Mouse (Mus musculus) embryonic fibroblast, embryonic 13.5 days (primary cell): ENCODE results near the gene Zkscan4. TPM values are rescaled to one million over a fixed set of nuclear protein-coding genes. Genes with fewer than 3 reads are reported as not detected.
"Not testable (repeated sequence)": the region's sequence is repeated elsewhere in the genome, so short reads cannot be mapped to it uniquely, and the experiment has no call there.

ENCODE experiments used
- H3K27ac ChIP-seq: 2 replicates; pipeline ENCODE4 v1.5.1; 2012; ENCODE audit warnings: low read length, control low read depth, inconsistent platforms; ENCODE audit not compliant: insufficient read depth
- H3K4me1 ChIP-seq: 2 replicates; pipeline ENCODE4 v1.6.1; 2011; ENCODE audit warnings: low read length; ENCODE audit not compliant: control insufficient read depth, insufficient read depth
- H3K4me3 ChIP-seq: 2 replicates; pipeline ENCODE4 v1.5.1; 2011; ENCODE audit warnings: mild to moderate bottlenecking, control low read depth, low read length; ENCODE audit not compliant: insufficient read depth
- CTCF ChIP-seq: IDR thresholded peaks from 2 replicates; pipeline ENCODE4 v1.5.1; 2011; ENCODE audit warnings: mild to moderate bottlenecking, control low read depth, low read length, moderate library complexity, borderline replicate concordance; ENCODE audit not compliant: insufficient read depth
- POLR2A ChIP-seq: IDR thresholded peaks from 2 replicates; pipeline ENCODE4 v1.6.1; 2011; ENCODE audit warnings: low read depth, mild to moderate bottlenecking, control low read depth, low read length, moderate library complexity
- polyA plus RNA-seq: library from polyadenylated mRNA; stranded (reverse); fragments of >200 nt; gene quantifications from 2 replicates; pipeline ENCODE4 v1.2.4, GENCODE M21; 2011; ENCODE audit warnings: low read depth; ENCODE audit not compliant: missing spikeins, insufficient read length

Gene Zkscan4
- 0.58 and 1.0 TPM in 2 replicates for polyA plus RNA-seq

DNA sequence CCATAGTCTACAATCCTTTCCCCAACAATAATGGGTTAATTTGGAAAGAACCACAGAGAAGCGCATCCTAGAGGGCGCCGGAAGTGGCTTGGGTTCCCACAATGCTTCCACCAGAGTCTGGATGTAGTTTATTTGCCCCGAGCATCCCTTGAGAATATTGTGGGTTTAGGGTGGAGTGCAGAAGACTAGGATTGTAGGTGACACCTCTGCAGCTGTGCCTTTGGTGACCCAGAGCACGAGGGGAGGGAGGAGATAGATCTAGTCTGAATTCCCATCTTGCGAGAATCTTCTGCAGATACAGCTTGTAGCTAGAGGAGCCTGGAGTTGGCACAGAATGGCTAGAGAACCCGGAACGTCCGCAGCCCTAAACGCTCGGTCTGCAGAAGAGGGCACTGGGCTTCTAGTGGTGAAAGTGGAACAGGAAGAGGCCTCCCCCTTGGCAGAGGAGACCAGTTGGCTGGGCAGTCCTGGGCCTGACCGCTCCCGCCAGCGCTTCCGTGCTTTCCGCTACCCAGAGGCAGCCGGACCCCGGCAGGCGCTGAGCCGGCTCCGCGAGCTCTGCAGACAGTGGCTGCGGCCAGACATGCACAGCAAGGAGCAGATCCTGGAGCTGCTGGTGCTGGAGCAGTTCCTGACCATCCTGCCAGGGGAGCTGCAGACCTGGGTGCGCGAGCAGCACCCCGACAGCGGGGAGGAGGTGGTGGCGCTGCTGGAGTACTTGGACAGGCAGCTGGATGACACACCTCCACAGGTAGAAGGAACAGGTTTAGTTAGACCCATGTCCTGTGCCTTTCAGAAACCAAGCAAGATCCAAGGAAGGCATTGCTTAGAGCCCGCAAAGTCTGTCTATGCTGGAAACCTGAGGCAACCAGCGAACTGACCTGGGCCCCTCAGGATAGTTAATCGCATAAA lies at the start of gene Zkscan4, which contains the start of gene Gm10065:
Gene Zkscan4, plus strand, starts transcription at position 149 of the 912 bp plus-strand sequence.
Gene Gm10065, minus strand, starts transcription at position 683 of the 912 bp plus-strand sequence.
- TF ChIP-seq POLR2A = peak; percentile 54; the same call in 1 of the 2 replicates
- peak within 1 kb of the TSS; percentile 60 for H3K4me3 ChIP-seq
- peak within 1 kb of the TSS; percentile 44 for H3K27ac ChIP-seq
- H3K4me1 ChIP-seq = not testable (repeated sequence)

- Histone ChIP-seq H3K27ac (no peak overlapping the region), H3K4me3 (no peak overlapping the region), H3K4me1 (no peaks in the 10 kb centered on the region)
- TF ChIP-seq POLR2A (no peak), CTCF (no peak)
Measured at GRCm38 (mm10) chr13:21435476-21435875, 43.2 kb upstream of the Zkscan4 start.

DNA sequence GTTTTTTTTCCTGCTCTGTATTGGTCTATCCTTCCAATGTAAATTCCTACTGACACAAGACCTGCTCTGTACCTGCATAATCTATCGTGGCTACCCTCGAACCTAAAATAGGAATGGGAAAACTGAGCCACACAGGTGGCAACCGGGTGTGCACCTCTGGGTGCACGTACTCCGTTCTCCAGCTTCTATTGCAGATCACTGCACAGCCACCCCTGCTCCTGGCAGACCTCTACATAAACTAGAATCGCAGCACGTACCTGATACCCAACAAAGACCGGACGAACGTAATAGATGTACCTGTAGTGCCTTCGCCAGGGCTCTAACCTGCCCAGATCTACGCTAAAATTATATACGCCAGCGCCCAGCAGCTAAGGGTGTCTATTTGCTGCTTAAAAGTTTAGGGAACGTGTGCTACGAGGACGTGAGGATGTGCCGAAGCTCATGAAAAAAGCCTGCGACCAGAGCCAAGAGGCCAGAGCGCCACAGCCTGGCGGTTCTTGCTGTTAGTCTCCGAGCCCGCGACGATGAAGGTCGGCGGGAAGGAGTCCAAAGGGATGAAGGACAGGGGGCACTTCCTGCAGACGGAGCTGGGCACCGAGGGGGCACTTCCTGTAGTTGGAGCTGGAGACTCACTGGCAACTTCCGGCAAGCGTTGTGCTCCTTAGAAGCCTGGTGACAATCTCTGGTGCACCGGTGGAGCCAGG lies 38.1 kb upstream of the Zkscan4 start, which contains the start of gene Pgbd1:
Gene Pgbd1, minus strand, starts transcription at position 556 of the 704 bp plus-strand sequence.
- Histone ChIP-seq H3K4me3 (peak within 1 kb of the TSS; percentile 48), H3K4me1 (no peaks in the 10 kb centered on the region), H3K27ac (no peak within 1 kb of the TSS)
- TF ChIP-seq CTCF (peak; percentile 25; the same call in 1 of the 2 replicates), POLR2A (peak; percentile 33; the same call in 1 of the 2 replicates)

GRCm38 (mm10) chr13:21441207-21441572 lies 37.5 kb upstream of the Zkscan4 start:
- H3K4me1 ChIP-seq = no peaks in the 10 kb centered on the region
- H3K27ac ChIP-seq = no peak overlapping the region
- TF ChIP-seq CTCF (no peak), POLR2A (no peak)
- peak overlapping the region; percentile 48 for H3K4me3 ChIP-seq

DNA sequence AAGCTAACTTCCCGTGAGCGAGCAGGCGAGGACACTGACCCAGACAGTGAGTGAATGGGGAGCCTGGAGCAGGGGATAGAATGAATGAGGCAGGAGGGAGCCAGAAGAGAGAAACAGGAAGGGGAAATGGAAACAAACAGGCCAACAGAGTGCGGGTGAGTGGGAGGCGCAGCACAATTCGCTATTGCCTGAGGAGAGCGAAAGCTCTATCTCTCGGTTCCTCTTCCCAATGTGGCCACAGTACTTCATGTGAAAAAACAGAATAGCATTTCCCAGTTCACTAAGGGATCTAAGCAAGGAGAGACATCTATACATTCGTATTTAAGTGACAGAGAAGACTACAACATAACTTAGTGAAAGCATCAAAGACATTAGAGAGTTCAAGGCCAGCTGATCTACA lies 31.9 kb upstream of the Zkscan4 start:
- TF ChIP-seq POLR2A = no peak
- no peak for TF ChIP-seq CTCF
- no peak overlapping the region for H3K4me3 ChIP-seq
- H3K4me1 ChIP-seq = no peaks in the 10 kb centered on the region
- no peak overlapping the region for H3K27ac ChIP-seq

- no peak for TF ChIP-seq CTCF
- TF ChIP-seq POLR2A = no peak
- Histone ChIP-seq H3K27ac (no peak overlapping the region), H3K4me1 (no peaks in the 10 kb centered on the region), H3K4me3 (no peak overlapping the region)
Measured at GRCm38 (mm10) chr13:21447856-21448614, 30.7 kb upstream of the Zkscan4 start.

DNA sequence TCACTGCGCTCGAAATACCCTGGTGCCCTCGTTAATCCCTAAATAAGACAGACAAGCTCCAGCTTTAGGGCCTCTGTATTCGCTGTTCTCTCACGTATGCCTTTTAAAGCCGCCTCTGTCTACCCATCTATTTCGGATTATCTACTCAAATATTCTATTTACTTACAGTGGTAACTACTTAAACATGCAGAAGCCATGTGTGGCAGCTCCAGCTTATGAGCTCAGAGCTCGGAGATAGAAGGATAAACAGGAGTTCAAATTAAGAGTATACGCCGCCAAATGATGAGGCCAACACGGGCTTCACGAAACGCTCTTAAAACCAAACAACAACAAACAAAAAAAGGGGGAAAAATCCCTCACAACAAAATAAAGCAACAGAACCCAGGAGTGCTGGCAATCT lies 25.7 kb upstream of the Zkscan4 start:
- TF ChIP-seq POLR2A (no peak), CTCF (no peak)
- peak overlapping the region; percentile 48; the same call in 1 of the 2 replicates for H3K27ac ChIP-seq
- H3K4me3 ChIP-seq = peak overlapping the region; percentile 79
- no peaks in the 10 kb centered on the region for H3K4me1 ChIP-seq

DNA sequence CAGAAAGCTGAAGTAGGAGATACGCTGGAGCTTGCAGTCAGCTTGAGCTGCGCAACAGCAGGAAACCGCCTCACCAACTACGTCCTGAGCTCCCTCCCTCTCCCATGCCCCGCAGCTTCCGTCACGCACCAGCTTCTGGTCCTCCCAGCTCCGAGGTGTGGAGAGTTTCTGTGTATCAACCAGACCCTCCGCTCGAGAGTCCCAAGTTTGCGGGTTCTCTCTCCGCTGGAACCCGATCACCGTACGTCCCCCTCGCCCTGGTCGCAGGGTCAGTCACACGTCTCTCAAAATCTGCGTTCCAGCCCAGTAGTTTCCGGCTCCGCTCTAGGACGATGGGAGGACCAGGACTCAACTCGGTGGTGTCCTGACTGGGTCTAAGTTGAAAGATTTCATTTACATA lies 25.3 kb upstream of the Zkscan4 start, which contains the start of gene Zscan26:
Gene Zscan26, minus strand, starts transcription at position 282 of the 400 bp plus-strand sequence.
- Histone ChIP-seq H3K4me1 (no peaks in the 10 kb centered on the region), H3K27ac (peak within 1 kb of the TSS; percentile 48), H3K4me3 (peak within 1 kb of the TSS; percentile 79)
- TF ChIP-seq POLR2A (peak; percentile 85), CTCF (no peak)

- no peak for TF ChIP-seq CTCF
- no peak for TF ChIP-seq POLR2A
- Histone ChIP-seq H3K27ac (no peak overlapping the region), H3K4me1 (no peaks in the 10 kb centered on the region), H3K4me3 (no peak overlapping the region)
Measured at GRCm38 (mm10) chr13:21454133-21454532, 24.6 kb upstream of the Zkscan4 start.
